Mouse (Mus musculus): ENCODE measurements around the gene Cyb5r1.

- no peak for TF ChIP-seq CTCF (conservative IDR thresholded peaks at IDR 0.05; ENCODE audit: insufficient read depth, insufficient read length, low read depth, low read length)
- peak; percentile 41 for TF ChIP-seq POLR2A (IDR thresholded peaks at IDR 0.05; ENCODE audit: low read depth, low read length)
Observed at GRCm38 (mm10) chr1:134415168-134415831, 9.9 kb downstream of the Cyb5r1 start, which contains the start of gene Adipor1.
